Comparison of ENCODE assay signal across 13 mouse cellular contexts in the genomic region with DNA sequence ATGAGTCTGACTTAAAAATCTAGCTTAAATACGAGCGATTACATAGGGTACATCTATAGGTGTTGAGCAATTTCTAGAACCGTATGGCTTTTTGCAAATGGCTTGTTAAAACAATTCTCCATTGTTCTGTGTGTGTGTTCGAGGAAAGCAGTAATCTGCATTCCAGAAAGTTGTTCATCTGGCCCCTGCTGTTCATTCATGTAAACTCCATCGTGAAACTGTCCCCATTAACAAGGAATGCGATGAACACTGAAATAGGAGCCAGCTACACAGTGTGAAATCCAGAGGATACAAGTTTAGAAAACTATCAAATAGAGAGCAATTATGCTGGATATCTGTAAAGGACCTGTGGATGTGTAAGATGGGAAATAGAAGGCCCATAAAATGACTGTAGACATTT.
"Had no signal": no experiment of that assay in that cellular context is flagged by ENCODE, and none has a peak within 500 bp of the region (broad histone marks: within the 10 kb centered on the region; RNA-seq: fewer than 3 reads in every experiment).

No protein-coding gene starts in this region.

- DNase-seq: lung, adult 18-20 months; lung, embryonic 14.5 days; lung, postnatal 10 days; lung, postnatal 4 days; right cerebral cortex, adult 18-20 months; right cerebral cortex, postnatal 25 days; right cerebral cortex, postnatal 4 days; spleen, adult 18-20 months; thymus, adult 18-20 months; thymus, postnatal 14 days; thymus, postnatal 36 days had no signal

- ATAC-seq: midbrain, embryonic 13.5 days; midbrain, embryonic 15.5 days had no signal
